Mouse (Mus musculus) embryonic fibroblast, embryonic 13.5 days (primary cell): ENCODE measurements around the gene Dnaic1.

Experiments
- CTCF ChIP-seq: IDR thresholded peaks from 2 replicates; pipeline ENCODE4 v1.5.1; 2011; ENCODE audit warnings: mild to moderate bottlenecking, control low read depth, low read length, moderate library complexity, borderline replicate concordance; ENCODE audit not compliant: insufficient read depth
- POLR2A ChIP-seq: IDR thresholded peaks from 2 replicates; pipeline ENCODE4 v1.6.1; 2011; ENCODE audit warnings: low read depth, mild to moderate bottlenecking, control low read depth, low read length, moderate library complexity

DNA sequence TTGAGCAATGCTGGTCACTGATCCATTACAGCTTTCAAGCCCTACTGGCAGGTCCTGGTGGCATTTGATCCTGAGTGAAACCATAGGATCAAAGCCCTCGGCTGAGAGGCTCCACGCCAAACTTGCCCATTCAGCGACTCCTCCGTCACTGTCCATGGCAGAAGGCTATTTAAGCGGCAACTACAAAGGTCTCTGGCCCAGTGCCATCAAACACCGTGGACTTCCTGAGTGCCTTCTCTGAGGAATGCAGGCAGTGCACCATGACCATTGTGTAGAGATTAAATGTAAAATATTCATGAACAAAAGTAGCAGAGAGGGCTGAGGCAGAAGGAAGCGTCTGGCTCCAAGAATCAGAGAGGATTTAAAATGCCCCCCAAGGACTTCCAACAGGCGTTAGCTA, 41.6 kb upstream of the Dnaic1 start:
- TF ChIP-seq CTCF = no peak
- TF ChIP-seq POLR2A = no peak
